Mouse (Mus musculus) heart, embryonic 16.5 days (tissue): Measurements from ENCODE around the gene Mapkapk2. TPM values are rescaled to one million over a fixed set of nuclear protein-coding genes. Genes with fewer than 3 reads are reported as not detected.

ENCODE experiments used
- ATAC-seq: fragments of 200-750 bp; cut with Nextera tagmentation; replicated peaks from 2 replicates; pipeline ENCODE4 v1.8.0; 2017; ENCODE audit warnings: moderate number of reproducible peaks; ENCODE audit not compliant: insufficient read depth, low FRiP score; ENCODE audit errors: extremely low read depth
- H3K27ac ChIP-seq: fragments of 300-500 bp; sonication (generic); 2 replicates; pipeline ENCODE4 v1.5.1; 2014; ENCODE audit warnings: mild to moderate bottlenecking, low read length, control low read depth, moderate library complexity
- H3K27me3 ChIP-seq: fragments of 300-500 bp; sonication (generic); 2 replicates; pipeline ENCODE4 v1.6.1; 2014; ENCODE audit warnings: low read length, mixed read lengths; ENCODE audit not compliant: control insufficient read depth, insufficient read depth
- H3K36me3 ChIP-seq: fragments of 300-500 bp; sonication (generic); 2 replicates; pipeline ENCODE4 v1.6.1; 2014; ENCODE audit not compliant: control insufficient read depth, insufficient read depth
- H3K4me1 ChIP-seq: fragments of 300-500 bp; sonication (generic); 2 replicates; pipeline ENCODE4 v1.6.1; 2014; ENCODE audit warnings: low read length, mixed read lengths; ENCODE audit not compliant: control insufficient read depth, insufficient read depth
- H3K4me2 ChIP-seq: fragments of 300-500 bp; sonication (generic); 2 replicates; pipeline ENCODE4 v1.6.1; 2014; ENCODE audit warnings: low read depth, mild to moderate bottlenecking, control low read depth, low read length
- H3K4me3 ChIP-seq: fragments of 300-500 bp; sonication (generic); 2 replicates; pipeline ENCODE4 v1.5.1; 2014; ENCODE audit warnings: mild to moderate bottlenecking, control low read depth, low read length
- H3K9ac ChIP-seq: fragments of 300-500 bp; sonication (generic); 2 replicates; pipeline ENCODE4 v1.6.1; 2014; ENCODE audit warnings: low read length, control low read depth
- H3K9me3 ChIP-seq: fragments of 300-500 bp; sonication (generic); replicated peaks from 2 replicates; pipeline ENCODE4 v1.6.1; 2016; ENCODE audit warnings: low read length; ENCODE audit not compliant: control insufficient read depth
- WGBS: fragments of 180-500 bp; shearing (Covaris S2); extraction: QIAGEN DNeasy Blood & Tissue Kit; methylation state at CpG from one replicate; pipeline ENCODE4 v1.1.7; 2014; 5-methylcytosine and 5-hydroxymethylcytosine counted together
- polyA plus RNA-seq: library from polyadenylated mRNA; unstranded; fragments of >200 nt; fragmentation: Nextera tagmentation; extraction: Ambion mirVana; gene quantifications from 2 replicates; pipeline ENCODE4 v1.2.1, GENCODE M21; 2015

Mapkapk2 gene
- polyA plus RNA-seq, 1 experiment from 2014 or later = 61.4 TPM

DNA sequence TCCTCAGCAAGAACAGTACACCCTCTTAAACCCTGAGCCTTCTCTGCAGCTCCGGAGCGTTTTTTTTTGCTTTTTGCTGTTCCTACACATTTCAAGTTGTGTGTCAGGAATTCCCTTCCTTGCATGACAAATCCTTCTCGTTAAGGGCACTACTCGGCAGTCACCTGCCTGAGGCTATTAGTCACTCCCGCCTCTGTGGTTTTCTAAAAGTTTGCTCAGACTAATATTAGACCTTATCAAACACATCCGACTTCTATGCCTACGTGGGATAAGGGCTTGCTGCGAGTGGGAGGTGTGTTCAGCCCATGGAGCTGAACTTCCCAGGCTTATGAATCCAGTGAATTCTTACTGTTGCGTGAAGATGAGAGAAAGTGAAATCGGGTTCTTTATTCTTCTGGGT is 20.9 kb upstream of the Mapkapk2 start:
- no peaks in the 10 kb centered on the region for H3K36me3 ChIP-seq
- H3K4me1 ChIP-seq = peaks cover 28% of the 10 kb centered on the region
- no peaks in the 10 kb centered on the region for H3K9me3 ChIP-seq
- no peaks in the 10 kb centered on the region for H3K27me3 ChIP-seq
- H3K27ac ChIP-seq = peak overlapping the region; percentile 1
- 38% methylated on average over 10 of the region's 10 CpGs for WGBS
- ATAC-seq = no peak
- H3K4me3 ChIP-seq = no peak overlapping the region
- no peak overlapping the region for H3K9ac ChIP-seq
- H3K4me2 ChIP-seq = no peak overlapping the region

GRCm38 (mm10) chr1:131116430-131117011 is 18.9 kb upstream of the Mapkapk2 start:
- Histone ChIP-seq H3K4me1 (peaks cover 40% of the 10 kb centered on the region), H3K9me3 (no peaks in the 10 kb centered on the region), H3K36me3 (no peaks in the 10 kb centered on the region), H3K4me3 (no peak overlapping the region), H3K27me3 (no peaks in the 10 kb centered on the region), H3K4me2 (peak overlapping the region; percentile 25; the same call in 1 of the 2 replicates), H3K27ac (peak overlapping the region; percentile 93), H3K9ac (peak overlapping the region; percentile 46)
- 15% methylated on average over 13 of the region's 13 CpGs for WGBS
- ATAC-seq = peak; percentile 71

DNA sequence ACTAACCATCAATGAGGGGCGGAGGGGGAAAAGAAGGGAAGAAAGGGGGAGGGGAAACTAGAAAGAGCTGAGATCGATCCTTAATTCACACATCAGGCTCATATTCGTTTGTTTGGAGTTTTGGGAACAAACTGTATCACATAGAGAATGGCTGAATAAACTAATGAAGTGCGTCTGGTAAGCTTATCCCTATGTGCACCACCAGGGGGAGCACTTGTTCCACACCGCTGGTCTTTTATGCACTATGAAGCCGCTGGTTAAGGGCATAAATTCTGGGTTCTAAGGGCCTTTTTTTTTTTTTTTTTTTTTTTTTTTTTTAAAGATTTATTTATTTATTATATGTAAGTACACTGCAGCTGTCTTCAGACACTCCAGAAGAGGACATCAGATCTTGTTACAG is 18.3 kb upstream of the Mapkapk2 start:
- H3K4me2 ChIP-seq = no peak overlapping the region
- no peak for ATAC-seq
- 13% methylated on average over 6 of the region's 6 CpGs for WGBS
- no peak overlapping the region for H3K9ac ChIP-seq
- H3K4me1 ChIP-seq = peaks cover 42% of the 10 kb centered on the region
- no peaks in the 10 kb centered on the region for H3K27me3 ChIP-seq
- H3K9me3 ChIP-seq = no peaks in the 10 kb centered on the region
- peak overlapping the region; percentile 71 for H3K27ac ChIP-seq
- no peak overlapping the region for H3K4me3 ChIP-seq
- no peaks in the 10 kb centered on the region for H3K36me3 ChIP-seq

DNA sequence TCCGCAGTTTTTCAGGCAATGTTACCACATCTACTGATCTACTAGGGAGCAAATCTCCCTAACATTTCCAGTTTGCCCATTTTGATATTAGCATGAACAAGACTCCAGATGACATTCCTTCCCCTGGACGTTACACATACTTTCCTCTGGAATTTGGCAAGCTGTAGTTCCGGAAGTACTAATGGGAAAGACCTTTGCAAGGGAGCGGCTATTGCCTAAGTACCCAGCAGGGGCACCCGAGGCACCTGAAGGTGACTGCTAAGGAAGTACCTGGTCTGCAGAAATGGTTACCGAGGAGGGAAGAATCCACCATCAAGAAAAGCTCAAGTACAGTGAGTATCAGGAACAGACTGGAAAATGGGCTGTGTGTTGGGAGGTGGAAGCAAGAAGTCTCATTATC is 14.9 kb upstream of the Mapkapk2 start:
- no peaks in the 10 kb centered on the region for H3K9me3 ChIP-seq
- no peaks in the 10 kb centered on the region for H3K27me3 ChIP-seq
- H3K9ac ChIP-seq = no peak overlapping the region; the same call in 1 of the 2 replicates
- 0 out of 2 replicates have a peak, but pooled peaks have one; percentile 29 for ATAC-seq
- peak overlapping the region; percentile 65 for H3K27ac ChIP-seq
- H3K4me1 ChIP-seq = peaks cover 44% of the 10 kb centered on the region
- H3K4me3 ChIP-seq = no peak overlapping the region
- peak overlapping the region; percentile 50 for H3K4me2 ChIP-seq
- 14% methylated on average over 6 of the region's 6 CpGs for WGBS
- H3K36me3 ChIP-seq = no peaks in the 10 kb centered on the region

GRCm38 (mm10) chr1:131110525-131111106 is 13.0 kb upstream of the Mapkapk2 start:
- no peak overlapping the region for H3K4me2 ChIP-seq
- no peaks in the 10 kb centered on the region for H3K9me3 ChIP-seq
- no peak for ATAC-seq
- 33% methylated on average over 12 of the region's 12 CpGs for WGBS
- no peak overlapping the region for H3K4me3 ChIP-seq
- H3K27me3 ChIP-seq = no peaks in the 10 kb centered on the region
- H3K4me1 ChIP-seq = peaks cover 32% of the 10 kb centered on the region
- H3K9ac ChIP-seq = no peak overlapping the region
- peak overlapping the region; percentile 68 for H3K27ac ChIP-seq
- H3K36me3 ChIP-seq = no peaks in the 10 kb centered on the region

GRCm38 (mm10) chr1:131107575-131108308 is 10.1 kb upstream of the Mapkapk2 start:
- H3K4me2 ChIP-seq = no peak overlapping the region
- no peak overlapping the region for H3K4me3 ChIP-seq
- peak; percentile 76 for ATAC-seq
- 39% methylated on average over 10 of the region's 10 CpGs for WGBS
- no peaks in the 10 kb centered on the region for H3K27me3 ChIP-seq
- no peaks in the 10 kb centered on the region for H3K9me3 ChIP-seq
- peak overlapping the region; percentile 35; the same call in 1 of the 2 replicates for H3K9ac ChIP-seq
- H3K27ac ChIP-seq = peak overlapping the region; percentile 67
- H3K4me1 ChIP-seq = peaks cover 37% of the 10 kb centered on the region
- H3K36me3 ChIP-seq = no peaks in the 10 kb centered on the region

DNA sequence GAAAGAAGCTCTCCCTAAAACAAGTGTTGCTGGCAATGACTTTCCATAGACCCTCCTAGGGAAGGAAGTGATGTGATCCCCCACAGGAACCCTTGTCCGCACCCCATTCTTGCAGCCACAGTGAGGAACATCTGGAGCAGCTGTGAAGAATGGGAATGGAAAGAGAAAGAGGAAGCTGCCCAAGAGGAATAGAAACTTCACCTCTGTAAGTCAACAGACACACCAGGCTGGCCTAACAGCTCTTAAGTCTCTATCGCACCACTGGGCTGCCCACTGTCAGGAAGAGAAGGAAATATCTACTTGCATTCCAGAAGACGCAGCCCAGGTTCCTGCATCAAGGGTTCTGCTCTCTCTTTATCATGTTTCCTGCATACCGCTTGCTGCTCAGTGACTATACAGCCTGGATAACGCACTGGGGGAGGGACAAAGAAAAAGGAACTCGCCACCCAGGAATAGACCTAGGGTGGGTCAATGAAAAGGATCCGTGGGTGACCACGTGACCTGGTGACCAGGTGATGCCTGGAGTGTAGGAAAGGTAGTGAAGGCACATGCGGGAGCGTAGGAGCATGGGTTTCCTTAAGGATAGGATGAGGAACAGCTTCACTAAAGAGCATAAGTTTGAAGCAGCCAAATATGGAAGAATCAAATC is 6.3 kb upstream of the Mapkapk2 start:
- Histone ChIP-seq H3K4me2 (0 out of 2 replicates have a peak overlapping the region, but pooled peaks have one; percentile 3), H3K4me1 (peaks cover 19% of the 10 kb centered on the region), H3K9me3 (no peaks in the 10 kb centered on the region), H3K27ac (no peak overlapping the region), H3K27me3 (no peaks in the 10 kb centered on the region), H3K4me3 (no peak overlapping the region), H3K36me3 (no peaks in the 10 kb centered on the region), H3K9ac (no peak overlapping the region)
- 36% methylated on average over 10 of the region's 10 CpGs for WGBS
- no peak for ATAC-seq

DNA sequence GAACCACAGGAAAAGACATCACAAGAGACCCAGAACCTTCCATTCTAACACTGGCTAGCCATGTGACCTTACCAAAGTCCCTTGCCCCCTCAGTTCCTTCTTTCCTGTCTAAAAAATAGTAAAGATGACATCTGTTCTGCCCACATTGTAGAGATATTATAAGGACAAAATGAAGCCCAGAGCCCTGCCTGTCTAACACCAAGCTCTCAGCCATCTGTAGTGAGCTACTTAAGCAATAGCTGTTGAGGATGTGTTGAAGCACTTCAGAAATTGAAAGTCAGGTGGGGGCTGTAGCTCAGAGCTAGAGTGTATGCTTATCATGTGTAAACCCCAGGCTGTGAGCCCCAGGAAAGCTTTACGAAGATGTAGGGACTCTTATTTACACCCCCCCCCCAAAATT is 3.2 kb upstream of the Mapkapk2 start:
- H3K4me2 ChIP-seq = no peak overlapping the region
- H3K4me3 ChIP-seq = no peak overlapping the region
- no peak overlapping the region for H3K27ac ChIP-seq
- H3K9me3 ChIP-seq = no peaks in the 10 kb centered on the region
- no peaks in the 10 kb centered on the region for H3K27me3 ChIP-seq
- H3K4me1 ChIP-seq = peaks cover 17% of the 10 kb centered on the region
- no peaks in the 10 kb centered on the region for H3K36me3 ChIP-seq
- H3K9ac ChIP-seq = no peak overlapping the region
- 59% methylated on average over 1 of the region's 1 CpGs for WGBS
- ATAC-seq = no peak
